Mouse (Mus musculus) CH12.LX (cell line): ENCODE results near the gene Il10ra. TPM values are rescaled to one million over a fixed set of nuclear protein-coding genes. Genes with fewer than 3 reads are reported as not detected.

Experiments used
- DNase-seq: peaks from one replicate; pipeline ENCODE4 v3.0.0-alpha.2; 2013; ENCODE audit errors: extremely low read depth
- H3K27ac ChIP-seq: 2 replicates; pipeline ENCODE4 v1.5.1; 2012; ENCODE audit warnings: low read depth, mild to moderate bottlenecking, control low read depth, moderate library complexity; ENCODE audit not compliant: insufficient read depth
- H3K27me3 ChIP-seq: replicated peaks from 2 replicates; pipeline ENCODE3; 2012; ENCODE audit warnings: inconsistent platforms
- H3K36me3 ChIP-seq, 2 experiments: replicated peaks in 1 of 2; 2 replicates each; pipeline versions ENCODE3 to v1.6.1; 2012; ENCODE audit warnings: inconsistent platforms in 1 of 2, low read length in 1 of 2, mild to moderate bottlenecking in 1 of 2, mixed read lengths in 1 of 2, moderate library complexity in 1 of 2; ENCODE audit not compliant: control insufficient read depth in 1 of 2, insufficient read depth in 1 of 2
- H3K4me1 ChIP-seq, 2 experiments: 2 replicates each; pipeline ENCODE4 v1.6.1; 2012; ENCODE audit warnings: inconsistent platforms in 1 of 2, moderate library complexity in 1 of 2; ENCODE audit not compliant: insufficient read depth in 2 of 2, control insufficient read depth in 1 of 2
- H3K4me2 ChIP-seq: 2 replicates; pipeline ENCODE4 v1.6.1; 2012; ENCODE audit warnings: low read depth, mild to moderate bottlenecking, control low read depth; ENCODE audit not compliant: poor library complexity, insufficient read depth, severe bottlenecking
- H3K4me3 ChIP-seq, 3 experiments: fragments of 150-350 bp in 1 of 3; sonication (generic) in 1 of 3; replicated peaks in 1 of 3; 2 replicates each; pipeline versions ENCODE3 to v1.5.1; 2011 to 2012; ENCODE audit warnings: low read depth in 2 of 3, low read length in 2 of 3, mild to moderate bottlenecking in 2 of 3, moderate library complexity in 2 of 3, control low read depth in 1 of 3, improper control_type of control experiment in 1 of 3, inconsistent platforms in 1 of 3, mixed read lengths in 1 of 3; ENCODE audit not compliant: poor library complexity in 1 of 3
- H3K79me2 ChIP-seq: replicated peaks from 2 replicates; pipeline ENCODE4 v1.6.1; 2012; ENCODE audit warnings: mild to moderate bottlenecking, moderate library complexity; ENCODE audit not compliant: control insufficient read depth, poor library complexity, insufficient read depth, severe bottlenecking; ENCODE audit errors: extremely low read depth
- H3K9ac ChIP-seq: 2 replicates; pipeline ENCODE4 v1.6.1; 2012; ENCODE audit warnings: low read depth, mild to moderate bottlenecking, control low read depth, moderate library complexity; ENCODE audit not compliant: insufficient read depth
- H3K9me3 ChIP-seq: replicated peaks from 2 replicates; pipeline ENCODE3; 2012; ENCODE audit warnings: low read length, inconsistent platforms, mixed read lengths
- BHLHE40 ChIP-seq: IDR thresholded peaks from 2 replicates; pipeline ENCODE4 v1.6.1; 2011; ENCODE audit warnings: mild to moderate bottlenecking, low read depth, low read length, improper control_type of control experiment
- CTCF ChIP-seq, 2 experiments: IDR thresholded peaks in 1 of 2; conservative IDR thresholded peaks in 1 of 2; 2 replicates each; pipeline ENCODE4 v1.5.1; 2011 to 2012; ENCODE audit warnings: low read depth in 2 of 2, low read length in 2 of 2, improper control_type of control experiment in 1 of 2, inconsistent platforms in 1 of 2, mild to moderate bottlenecking in 1 of 2, moderate library complexity in 1 of 2
- ELF1 ChIP-seq: IDR thresholded peaks from 2 replicates; pipeline ENCODE4 v1.6.1; 2014; ENCODE audit warnings: low read depth, mild to moderate bottlenecking, inconsistent platforms, low read length, improper control_type of control experiment
- ETS1 ChIP-seq: conservative IDR thresholded peaks from 2 replicates; pipeline ENCODE4 v1.6.1; 2012; ENCODE audit warnings: low read depth, mild to moderate bottlenecking, inconsistent platforms, low read length, improper control_type of control experiment, moderate library complexity
- HCFC1 ChIP-seq: IDR thresholded peaks from 2 replicates; pipeline ENCODE4 v1.6.1; 2012; ENCODE audit warnings: low read depth, mild to moderate bottlenecking, inconsistent platforms, low read length, improper control_type of control experiment
- IRF4 ChIP-seq: IDR thresholded peaks from 2 replicates; pipeline ENCODE4 v1.6.1; 2014; ENCODE audit warnings: low read depth, mild to moderate bottlenecking, inconsistent platforms, low read length, improper control_type of control experiment
- JUN ChIP-seq: IDR thresholded peaks from 2 replicates; pipeline ENCODE4 v1.6.1; 2011; ENCODE audit warnings: low read depth, mild to moderate bottlenecking, low read length, improper control_type of control experiment, moderate library complexity; ENCODE audit not compliant: insufficient read depth
- MAFK ChIP-seq: IDR thresholded peaks from 2 replicates; pipeline ENCODE4 v1.6.1; 2011; ENCODE audit warnings: low read length, improper control_type of control experiment; ENCODE audit not compliant: insufficient replicate concordance
- MEF2A ChIP-seq: IDR thresholded peaks from 2 replicates; pipeline ENCODE4 v1.6.1; 2014; ENCODE audit warnings: low read depth, mild to moderate bottlenecking, inconsistent platforms, low read length, improper control_type of control experiment, borderline replicate concordance
- MXI1 ChIP-seq: IDR thresholded peaks from 2 replicates; pipeline ENCODE4 v1.6.1; 2011; ENCODE audit warnings: mild to moderate bottlenecking, low read depth, low read length, improper control_type of control experiment
- MYC ChIP-seq: IDR thresholded peaks from 2 replicates; pipeline ENCODE4 v1.6.1; 2011; ENCODE audit warnings: low read depth, mild to moderate bottlenecking, improper control_type of control experiment, low read length
- NELFE ChIP-seq: IDR thresholded peaks from 2 replicates; pipeline ENCODE4 v1.6.1; 2011; ENCODE audit warnings: low read depth, low read length, improper control_type of control experiment
- PAX5 ChIP-seq: IDR thresholded peaks from 2 replicates; pipeline ENCODE4 v1.6.1; 2012; ENCODE audit warnings: low read length, inconsistent platforms, mixed read lengths
- RAD21 ChIP-seq: IDR thresholded peaks from 2 replicates; pipeline ENCODE4 v1.6.1; 2011; ENCODE audit warnings: low read depth, mild to moderate bottlenecking, low read length, improper control_type of control experiment, moderate library complexity
- SIN3A ChIP-seq: IDR thresholded peaks from 2 replicates; pipeline ENCODE4 v1.6.1; 2012; ENCODE audit warnings: low read length, improper control_type of control experiment, inconsistent platforms
- SMC3 ChIP-seq: IDR thresholded peaks from 2 replicates; pipeline ENCODE4 v1.6.1; 2011; ENCODE audit warnings: low read depth, low read length, improper control_type of control experiment
- TCF12 ChIP-seq: IDR thresholded peaks from 2 replicates; pipeline ENCODE4 v1.6.1; 2014; ENCODE audit warnings: low read depth, mild to moderate bottlenecking, inconsistent platforms, low read length, improper control_type of control experiment
- USF1 ChIP-seq: IDR thresholded peaks from 2 replicates; pipeline ENCODE4 v1.6.1; 2014; ENCODE audit warnings: low read depth, mild to moderate bottlenecking, inconsistent platforms, low read length, improper control_type of control experiment
- USF2 ChIP-seq: conservative IDR thresholded peaks from 2 replicates; pipeline ENCODE4 v1.6.1; 2011; ENCODE audit warnings: low read depth, low read length, improper control_type of control experiment
- ZC3H11A ChIP-seq: IDR thresholded peaks from 2 replicates; pipeline ENCODE4 v1.6.1; 2012; ENCODE audit warnings: low read depth, mild to moderate bottlenecking, inconsistent platforms, low read length, improper control_type of control experiment
- ZKSCAN1 ChIP-seq: IDR thresholded peaks from 2 replicates; pipeline ENCODE4 v1.6.1; 2012; ENCODE audit warnings: low read depth, inconsistent platforms, low read length, improper control_type of control experiment, borderline replicate concordance
- ZNF384 ChIP-seq: IDR thresholded peaks from 2 replicates; pipeline ENCODE4 v1.6.1; 2012; ENCODE audit warnings: low read depth, low read length, improper control_type of control experiment, inconsistent platforms
- dilution Hi-C: fragments of 300-500 bp; cut with MboI; formaldehyde crosslinking; loops from 2 replicates; pipeline ENCODE4 v1.14.3; 2020; ENCODE audit warnings: low sequenced_read_pairs; ENCODE audit not compliant: extremely low pct_unique_long_range_greater_than_20kb, extremely low pct_ligation_motif_present
- in situ Hi-C: fragments of 300-500 bp; cut with MboI; formaldehyde crosslinking; loops from 3 replicates; pipeline ENCODE4 v1.14.3; 2019; ENCODE audit warnings: low sequenced_read_pairs, low pct_ligation_motif_present, low pct_unique_long_range_greater_than_20kb, mixed read lengths
- polyA plus RNA-seq: library from polyadenylated mRNA; unstranded; fragments of >175 nt; gene quantifications from 2 replicates; pipeline ENCODE4 v1.2.1, GENCODE M21; 2012; ENCODE audit warnings: low read depth; ENCODE audit not compliant: insufficient read length
- total RNA-seq, 2 experiments: library from RNA; depleted of rRNA; stranded (reverse); fragments of 300-350 nt in 1 of 2; fragments of >200 nt in 1 of 2; gene quantifications; 2 replicates each; pipeline ENCODE4 v1.2.3; 2012 to 2014

The Il10ra gene
- total and polyA plus RNA-seq, 3 experiments = 3.1 to 5.1 (median 3.9) TPM

GRCm38 (mm10) chr9:45229359-45229758 lies 39.6 kb downstream of the Il10ra start:
- H3K79me2 ChIP-seq = no peaks in the 10 kb centered on the region
- in situ Hi-C loops = no loop called here
- dilution Hi-C loops = no loop called here

GRCm38 (mm10) chr9:45221567-45221966 lies 47.4 kb downstream of the Il10ra start:
- H3K27ac ChIP-seq = no peak overlapping the region
- no peaks in the 10 kb centered on the region for H3K27me3 ChIP-seq
- DNase-seq = peak; percentile 91
- no peak overlapping the region for H3K9ac ChIP-seq
- H3K79me2 ChIP-seq = no peaks in the 10 kb centered on the region
- TF ChIP-seq SMC3 (peak; percentile 99), JUN (no peak), IRF4 (0 out of 2 replicates have a peak, but pooled peaks have one; percentile 28), ELF1 (peak; percentile 44; the same call in 1 of the 2 replicates), NELFE (peak; percentile 63; the same call in 1 of the 2 replicates), ZC3H11A (peak; percentile 95), USF2 (no peak), RAD21 (peak; percentile 99), MYC (0 out of 2 replicates have a peak, but pooled peaks have one; percentile 47), ZKSCAN1 (no peak), HCFC1 (no peak), MEF2A (peak; percentile 47), TCF12 (no peak), PAX5 (no peak), CTCF (conservative IDR thresholded peaks at IDR 0.05 in 1 of 2, IDR thresholded peaks at IDR 0.05 in 1 of 2; ENCODE audit: low read depth in 2 of 2, low read length in 2 of 2) (peak; percentile 65 to 98), SIN3A (0 out of 2 replicates have a peak, but pooled peaks have one; percentile 44), USF1 (no peak)
- H3K4me2 ChIP-seq = no peak overlapping the region
- dilution Hi-C loops = no loop called here
- peaks cover 6 to 21% of the 10 kb centered on the region in 2 experiments; a peak in 3 of 4 replicates for H3K4me1 ChIP-seq
- no peaks in the 10 kb centered on the region for H3K36me3 ChIP-seq
- in situ Hi-C loops = loop anchor here (5.0 to 25.0 kb wide), 3 partner anchors 76 to 516 kb away; no protein-coding TSS in a partner anchor
- H3K4me3 ChIP-seq = no peak overlapping the region
- no peaks in the 10 kb centered on the region for H3K9me3 ChIP-seq

More at GRCm38 (mm10) chr9:45229359-45229758, 39.6 kb downstream of the Il10ra start:
- H3K9me3 ChIP-seq = no peaks in the 10 kb centered on the region
- H3K27ac ChIP-seq = no peak overlapping the region
- H3K4me2 ChIP-seq = no peak overlapping the region
- TF ChIP-seq ZNF384 (peak; percentile 58), IRF4 (peak; percentile 40; the same call in 1 of the 2 replicates), HCFC1 (no peak), BHLHE40 (peak; percentile 72), MAFK (no peak), MXI1 (no peak), ETS1 (peak; percentile 39; the same call in 1 of the 2 replicates)
- H3K4me1 ChIP-seq = peaks cover 8 to 27% of the 10 kb centered on the region in 2 experiments
- peak; percentile 54 for DNase-seq
- H3K36me3 ChIP-seq = no peaks in the 10 kb centered on the region
- H3K9ac ChIP-seq = no peak overlapping the region
- H3K4me3 ChIP-seq = no peak overlapping the region
- no peaks in the 10 kb centered on the region for H3K27me3 ChIP-seq
